Mouse (Mus musculus) CH12.LX (cell line): Measurements from ENCODE around the gene Amt. TPM values are rescaled to one million over a fixed set of nuclear protein-coding genes. Genes with fewer than 3 reads are reported as not detected.

Experiments
- DNase-seq: peaks from one replicate; pipeline ENCODE4 v3.0.0-alpha.2; 2013; ENCODE audit errors: extremely low read depth
- H3K27ac ChIP-seq: 2 replicates; pipeline ENCODE4 v1.5.1; 2012; ENCODE audit warnings: low read depth, mild to moderate bottlenecking, control low read depth, moderate library complexity; ENCODE audit not compliant: insufficient read depth
- H3K27me3 ChIP-seq: replicated peaks from 2 replicates; pipeline ENCODE3; 2012; ENCODE audit warnings: inconsistent platforms
- H3K36me3 ChIP-seq, 2 experiments: replicated peaks in 1 of 2; 2 replicates each; pipeline versions ENCODE3 to v1.6.1; 2012; ENCODE audit warnings: inconsistent platforms in 1 of 2, low read length in 1 of 2, mild to moderate bottlenecking in 1 of 2, mixed read lengths in 1 of 2, moderate library complexity in 1 of 2; ENCODE audit not compliant: control insufficient read depth in 1 of 2, insufficient read depth in 1 of 2
- H3K4me1 ChIP-seq, 2 experiments: 2 replicates each; pipeline ENCODE4 v1.6.1; 2012; ENCODE audit warnings: inconsistent platforms in 1 of 2, moderate library complexity in 1 of 2; ENCODE audit not compliant: insufficient read depth in 2 of 2, control insufficient read depth in 1 of 2
- H3K4me2 ChIP-seq: 2 replicates; pipeline ENCODE4 v1.6.1; 2012; ENCODE audit warnings: low read depth, mild to moderate bottlenecking, control low read depth; ENCODE audit not compliant: poor library complexity, insufficient read depth, severe bottlenecking
- H3K4me3 ChIP-seq, 3 experiments: fragments of 150-350 bp in 1 of 3; sonication (generic) in 1 of 3; replicated peaks in 1 of 3; 2 replicates each; pipeline versions ENCODE3 to v1.5.1; 2011 to 2012; ENCODE audit warnings: low read depth in 2 of 3, low read length in 2 of 3, mild to moderate bottlenecking in 2 of 3, moderate library complexity in 2 of 3, control low read depth in 1 of 3, improper control_type of control experiment in 1 of 3, inconsistent platforms in 1 of 3, mixed read lengths in 1 of 3; ENCODE audit not compliant: poor library complexity in 1 of 3
- H3K79me2 ChIP-seq: replicated peaks from 2 replicates; pipeline ENCODE4 v1.6.1; 2012; ENCODE audit warnings: mild to moderate bottlenecking, moderate library complexity; ENCODE audit not compliant: control insufficient read depth, poor library complexity, insufficient read depth, severe bottlenecking; ENCODE audit errors: extremely low read depth
- H3K9ac ChIP-seq: 2 replicates; pipeline ENCODE4 v1.6.1; 2012; ENCODE audit warnings: low read depth, mild to moderate bottlenecking, control low read depth, moderate library complexity; ENCODE audit not compliant: insufficient read depth
- H3K9me3 ChIP-seq: replicated peaks from 2 replicates; pipeline ENCODE3; 2012; ENCODE audit warnings: low read length, inconsistent platforms, mixed read lengths
- CHD1 ChIP-seq: IDR thresholded peaks from 2 replicates; pipeline ENCODE4 v1.6.1; 2012; ENCODE audit warnings: low read depth, low read length, improper control_type of control experiment, inconsistent platforms
- CTCF ChIP-seq, 2 experiments: IDR thresholded peaks in 1 of 2; conservative IDR thresholded peaks in 1 of 2; 2 replicates each; pipeline ENCODE4 v1.5.1; 2011 to 2012; ENCODE audit warnings: low read depth in 2 of 2, low read length in 2 of 2, improper control_type of control experiment in 1 of 2, inconsistent platforms in 1 of 2, mild to moderate bottlenecking in 1 of 2, moderate library complexity in 1 of 2
- ELF1 ChIP-seq: IDR thresholded peaks from 2 replicates; pipeline ENCODE4 v1.6.1; 2014; ENCODE audit warnings: low read depth, mild to moderate bottlenecking, inconsistent platforms, low read length, improper control_type of control experiment
- EP300 ChIP-seq: IDR thresholded peaks from 2 replicates; pipeline ENCODE4 v1.6.1; 2011; ENCODE audit warnings: low read length, improper control_type of control experiment
- GABPA ChIP-seq: IDR thresholded peaks from 2 replicates; pipeline ENCODE4 v1.6.1; 2012; ENCODE audit warnings: low read depth, low read length, improper control_type of control experiment, inconsistent platforms; ENCODE audit not compliant: insufficient replicate concordance
- IRF4 ChIP-seq: IDR thresholded peaks from 2 replicates; pipeline ENCODE4 v1.6.1; 2014; ENCODE audit warnings: low read depth, mild to moderate bottlenecking, inconsistent platforms, low read length, improper control_type of control experiment
- JUN ChIP-seq: IDR thresholded peaks from 2 replicates; pipeline ENCODE4 v1.6.1; 2011; ENCODE audit warnings: low read depth, mild to moderate bottlenecking, low read length, improper control_type of control experiment, moderate library complexity; ENCODE audit not compliant: insufficient read depth
- JUND ChIP-seq: conservative IDR thresholded peaks from 2 replicates; pipeline ENCODE4 v1.6.1; 2011; ENCODE audit warnings: low read depth, low read length, improper control_type of control experiment
- MAFK ChIP-seq: IDR thresholded peaks from 2 replicates; pipeline ENCODE4 v1.6.1; 2011; ENCODE audit warnings: low read length, improper control_type of control experiment; ENCODE audit not compliant: insufficient replicate concordance
- MAX ChIP-seq: IDR thresholded peaks from 2 replicates; pipeline ENCODE4 v1.6.1; 2011; ENCODE audit warnings: low read length, improper control_type of control experiment
- MAZ ChIP-seq: IDR thresholded peaks from 2 replicates; pipeline ENCODE4 v1.6.1; 2012; ENCODE audit warnings: low read depth, mild to moderate bottlenecking, inconsistent platforms, low read length, improper control_type of control experiment, moderate library complexity
- MEF2A ChIP-seq: IDR thresholded peaks from 2 replicates; pipeline ENCODE4 v1.6.1; 2014; ENCODE audit warnings: low read depth, mild to moderate bottlenecking, inconsistent platforms, low read length, improper control_type of control experiment, borderline replicate concordance
- NELFE ChIP-seq: IDR thresholded peaks from 2 replicates; pipeline ENCODE4 v1.6.1; 2011; ENCODE audit warnings: low read depth, low read length, improper control_type of control experiment
- NRF1 ChIP-seq: IDR thresholded peaks from 2 replicates; pipeline ENCODE4 v1.6.1; 2014; ENCODE audit warnings: low read depth, mild to moderate bottlenecking, inconsistent platforms, low read length, improper control_type of control experiment, moderate library complexity
- PAX5 ChIP-seq: IDR thresholded peaks from 2 replicates; pipeline ENCODE4 v1.6.1; 2012; ENCODE audit warnings: low read length, inconsistent platforms, mixed read lengths
- POLR2A ChIP-seq: IDR thresholded peaks from 2 replicates; pipeline ENCODE4 v1.6.1; 2011; ENCODE audit warnings: low read depth, mild to moderate bottlenecking, improper control_type of control experiment, low read length
- POLR2AphosphoS2 ChIP-seq: IDR thresholded peaks from 2 replicates; pipeline ENCODE4 v1.6.1; 2011; ENCODE audit warnings: low read depth, low read length, improper control_type of control experiment
- RCOR1 ChIP-seq: conservative IDR thresholded peaks from 2 replicates; pipeline ENCODE4 v1.6.1; 2012; ENCODE audit warnings: low read depth, mild to moderate bottlenecking, inconsistent platforms, low read length, improper control_type of control experiment
- SMC3 ChIP-seq: IDR thresholded peaks from 2 replicates; pipeline ENCODE4 v1.6.1; 2011; ENCODE audit warnings: low read depth, low read length, improper control_type of control experiment
- TBP ChIP-seq: conservative IDR thresholded peaks from 2 replicates; pipeline ENCODE4 v1.6.1; 2011; ENCODE audit warnings: low read depth, low read length, improper control_type of control experiment
- TCF12 ChIP-seq: IDR thresholded peaks from 2 replicates; pipeline ENCODE4 v1.6.1; 2014; ENCODE audit warnings: low read depth, mild to moderate bottlenecking, inconsistent platforms, low read length, improper control_type of control experiment
- UBTF ChIP-seq: IDR thresholded peaks from 2 replicates; pipeline ENCODE4 v1.6.1; 2012; ENCODE audit warnings: low read depth, mild to moderate bottlenecking, inconsistent platforms, low read length, improper control_type of control experiment, moderate library complexity
- USF1 ChIP-seq: IDR thresholded peaks from 2 replicates; pipeline ENCODE4 v1.6.1; 2014; ENCODE audit warnings: low read depth, mild to moderate bottlenecking, inconsistent platforms, low read length, improper control_type of control experiment
- USF2 ChIP-seq: conservative IDR thresholded peaks from 2 replicates; pipeline ENCODE4 v1.6.1; 2011; ENCODE audit warnings: low read depth, low read length, improper control_type of control experiment
- ZC3H11A ChIP-seq: IDR thresholded peaks from 2 replicates; pipeline ENCODE4 v1.6.1; 2012; ENCODE audit warnings: low read depth, mild to moderate bottlenecking, inconsistent platforms, low read length, improper control_type of control experiment
- ZKSCAN1 ChIP-seq: IDR thresholded peaks from 2 replicates; pipeline ENCODE4 v1.6.1; 2012; ENCODE audit warnings: low read depth, inconsistent platforms, low read length, improper control_type of control experiment, borderline replicate concordance
- ZMIZ1 ChIP-seq: IDR thresholded peaks from 2 replicates; pipeline ENCODE4 v1.6.1; 2012; ENCODE audit warnings: low read depth, mild to moderate bottlenecking, inconsistent platforms, low read length, improper control_type of control experiment
- ZNF384 ChIP-seq: IDR thresholded peaks from 2 replicates; pipeline ENCODE4 v1.6.1; 2012; ENCODE audit warnings: low read depth, low read length, improper control_type of control experiment, inconsistent platforms
- dilution Hi-C: fragments of 300-500 bp; cut with MboI; formaldehyde crosslinking; loops from 2 replicates; pipeline ENCODE4 v1.14.3; 2020; ENCODE audit warnings: low sequenced_read_pairs; ENCODE audit not compliant: extremely low pct_unique_long_range_greater_than_20kb, extremely low pct_ligation_motif_present
- in situ Hi-C: fragments of 300-500 bp; cut with MboI; formaldehyde crosslinking; loops from 3 replicates; pipeline ENCODE4 v1.14.3; 2019; ENCODE audit warnings: low sequenced_read_pairs, low pct_ligation_motif_present, low pct_unique_long_range_greater_than_20kb, mixed read lengths
- polyA plus RNA-seq: library from polyadenylated mRNA; unstranded; fragments of >175 nt; gene quantifications from 2 replicates; pipeline ENCODE4 v1.2.1, GENCODE M21; 2012; ENCODE audit warnings: low read depth; ENCODE audit not compliant: insufficient read length
- total RNA-seq, 2 experiments: library from RNA; depleted of rRNA; stranded (reverse); fragments of 300-350 nt in 1 of 2; fragments of >200 nt in 1 of 2; gene quantifications; 2 replicates each; pipeline ENCODE4 v1.2.3; 2012 to 2014

Gene Amt
- total and polyA plus RNA-seq, 3 experiments: 1.1 to 2.7 (median 1.5) TPM

DNA sequence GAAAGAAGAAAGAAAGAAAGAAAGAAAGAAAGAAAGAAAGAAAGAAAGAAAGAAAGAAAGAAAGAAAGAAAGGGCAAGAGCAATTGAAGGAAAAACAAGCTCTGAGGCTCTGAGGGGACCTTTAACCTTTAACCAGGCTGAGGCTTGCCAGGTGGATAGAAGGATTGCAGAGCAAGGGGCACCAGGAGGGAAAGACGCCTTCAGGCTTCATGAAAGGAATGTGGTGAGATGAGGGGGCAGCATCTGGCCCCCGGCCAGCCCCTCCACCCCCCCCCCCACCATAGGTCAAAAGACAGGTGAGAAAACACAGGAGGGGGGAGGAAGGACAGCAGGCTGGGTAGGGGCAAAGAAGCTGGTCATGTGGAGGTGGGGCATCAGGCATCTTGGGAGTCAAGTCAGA is 24.7 kb upstream of the Amt start:
- in situ Hi-C loops: loop anchor here (5.0 kb wide), 1 partner anchor 70 kb away; no protein-coding TSS in a partner anchor

DNA sequence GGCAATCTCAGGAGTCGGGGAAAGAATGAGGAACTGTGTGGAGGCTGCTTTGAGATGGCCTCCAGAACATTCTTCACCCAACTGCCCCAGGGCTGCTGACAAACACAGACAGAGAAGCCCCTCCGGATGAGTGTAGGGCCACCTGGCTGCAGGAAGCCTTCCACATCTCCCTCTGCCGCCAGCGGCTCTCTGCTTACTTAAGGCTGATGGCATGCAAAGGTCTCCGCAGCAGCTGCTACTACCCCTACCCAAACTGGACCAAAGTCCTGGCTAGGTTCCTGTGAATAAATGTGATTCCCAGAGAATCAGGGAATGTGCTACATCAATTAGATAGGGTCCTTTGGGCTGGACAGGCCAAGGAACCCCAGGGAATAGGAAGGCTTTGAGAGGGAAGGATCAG is 24.0 kb upstream of the Amt start:
- Histone ChIP-seq H3K4me3 (no peak overlapping the region), H3K9me3 (no peaks in the 10 kb centered on the region), H3K36me3 (no peaks in the 10 kb centered on the region), H3K27me3 (peaks cover 45% of the 10 kb centered on the region), H3K9ac (no peak overlapping the region), H3K4me2 (no peak overlapping the region), H3K27ac (no peak overlapping the region), H3K4me1 (0 out of 4 replicates have a peak, but pooled peaks cover 0 to 3% of the 10 kb centered on the region in 2 experiments), H3K79me2 (no peaks in the 10 kb centered on the region)
- no peak for DNase-seq
- dilution Hi-C loops: no loop called here
- TF ChIP-seq CTCF (conservative IDR thresholded peaks at IDR 0.05 in 1 of 2, IDR thresholded peaks at IDR 0.05 in 1 of 2; ENCODE audit: low read depth in 2 of 2, low read length in 2 of 2): no peak
- no peak for TF ChIP-seq USF1
- no peak for TF ChIP-seq SMC3
- TF ChIP-seq NRF1: no peak
- TF ChIP-seq ZMIZ1: no peak
- no peak for TF ChIP-seq TCF12
- TF ChIP-seq ELF1: no peak
- TF ChIP-seq PAX5: no peak
- TF ChIP-seq EP300: no peak
- TF ChIP-seq POLR2AphosphoS2: no peak
- no peak for TF ChIP-seq GABPA
- TF ChIP-seq ZKSCAN1: no peak
- no peak for TF ChIP-seq POLR2A
- no peak for TF ChIP-seq IRF4
- no peak for TF ChIP-seq NELFE
- no peak for TF ChIP-seq RCOR1
- TF ChIP-seq ZC3H11A: no peak
- in situ Hi-C loops: loop anchor here (5.0 kb wide), 1 partner anchor 70 kb away; no protein-coding TSS in a partner anchor

More for the DNA sequence above, 24.7 kb upstream of the Amt start:
- no peak overlapping the region for H3K4me2 ChIP-seq
- peaks cover 45% of the 10 kb centered on the region for H3K27me3 ChIP-seq
- 0 out of 4 replicates have a peak, but pooled peaks cover 0 to 3% of the 10 kb centered on the region in 2 experiments for H3K4me1 ChIP-seq
- no peak for DNase-seq
- dilution Hi-C loops: no loop called here
- TF ChIP-seq USF2 (no peak), USF1 (no peak), MAFK (no peak), GABPA (no peak), JUND (no peak), ZNF384 (no peak), MAX (no peak), ZMIZ1 (no peak), IRF4 (no peak), TBP (no peak), TCF12 (no peak), NRF1 (no peak), POLR2A (no peak), MAZ (no peak), JUN (no peak), UBTF (no peak), SMC3 (no peak), CHD1 (no peak), MEF2A (no peak), ELF1 (no peak)
- TF ChIP-seq, all 38 proteins: peak for 0
- Histone ChIP-seq H3K79me2 (no peaks in the 10 kb centered on the region), H3K9ac (no peak overlapping the region), H3K4me3 (no peak overlapping the region), H3K36me3 (no peaks in the 10 kb centered on the region), H3K9me3 (no peaks in the 10 kb centered on the region), H3K27ac (no peak overlapping the region)
